Mouse (Mus musculus): ENCODE measurements around the gene Nmrk2.

- TF ChIP-seq CTCF (conservative IDR thresholded peaks at IDR 0.05; ENCODE audit: insufficient read depth, insufficient read length, low read depth, low read length) (peak; percentile 49), POLR2A (IDR thresholded peaks at IDR 0.05; ENCODE audit: low read depth, low read length) (no peak)
These were observed 10.9 kb downstream of the Nmrk2 start for GRCm38 (mm10) chr10:81190912-81191321.
